Mouse (Mus musculus) lung, embryonic 14.5 days (tissue): Measurements from ENCODE around the gene Asna1. TPM values are rescaled to one million over a fixed set of nuclear protein-coding genes. Genes with fewer than 3 reads are reported as not detected.
A peak's percentile ranks its signal among the peaks of the same experiment; 100 is the strongest.

Experiments used
- ATAC-seq: fragments of 200-750 bp; cut with Nextera tagmentation; 2 replicates; pipeline ENCODE4 v1.8.0; 2017; ENCODE audit warnings: mild to moderate bottlenecking, moderate TSS enrichment, moderate library complexity; ENCODE audit not compliant: insufficient read depth
- DNase-seq: peaks from one replicate; pipeline ENCODE4 v3.0.0-alpha.2; 2015
- H3K27ac ChIP-seq: fragments of 300-500 bp; sonication (generic); 2 replicates; pipeline ENCODE4 v1.5.1; 2014; ENCODE audit warnings: low read depth, mild to moderate bottlenecking, moderate library complexity
- H3K27me3 ChIP-seq: fragments of 300-500 bp; sonication (generic); 2 replicates; pipeline ENCODE4 v1.6.1; 2014; ENCODE audit warnings: low read length, control low read depth; ENCODE audit not compliant: insufficient read depth
- H3K36me3 ChIP-seq: fragments of 300-500 bp; sonication (generic); 2 replicates; pipeline ENCODE4 v1.6.1; 2014; ENCODE audit warnings: control low read depth; ENCODE audit not compliant: insufficient read depth
- H3K4me1 ChIP-seq: fragments of 300-500 bp; sonication (generic); 2 replicates; pipeline ENCODE4 v1.6.1; 2014; ENCODE audit warnings: antibody characterized with exemption, control low read depth; ENCODE audit not compliant: insufficient read depth
- H3K4me2 ChIP-seq: fragments of 300-500 bp; sonication (generic); 2 replicates; pipeline ENCODE4 v1.6.1; 2014; ENCODE audit warnings: mild to moderate bottlenecking
- H3K4me3 ChIP-seq: fragments of 300-500 bp; sonication (generic); 2 replicates; pipeline ENCODE4 v1.5.1; 2014; ENCODE audit warnings: low read depth, low read length
- H3K9ac ChIP-seq: fragments of 300-500 bp; sonication (generic); 2 replicates; pipeline ENCODE4 v1.6.1; 2014
- H3K9me3 ChIP-seq: fragments of 300-500 bp; sonication (generic); 2 replicates; pipeline ENCODE4 v1.6.1; 2016; ENCODE audit warnings: low read depth, low read length, control low read depth
- CTCF ChIP-seq: IDR thresholded peaks from 2 replicates; pipeline ENCODE4 v1.5.1; 2016; ENCODE audit warnings: antibody characterized with exemption, low read depth
- WGBS: fragments of 180-500 bp; shearing (Covaris S2); extraction: QIAGEN DNeasy Blood & Tissue Kit; methylation state at CpG from one replicate; pipeline ENCODE4 v1.1.7; 2014; 5-methylcytosine and 5-hydroxymethylcytosine counted together
- polyA plus RNA-seq: library from polyadenylated mRNA; unstranded; fragments of >200 nt; fragmentation: Nextera tagmentation; extraction: Ambion mirVana; gene quantifications from 2 replicates; pipeline ENCODE4 v1.2.1, GENCODE M21; 2014

Asna1 gene
- polyA plus RNA-seq, 1 experiment from 2014 or later, result 98.0 TPM

GRCm38 (mm10) chr8:85043619-85044018 lies 18.5 kb upstream of the Asna1 start:
- Histone ChIP-seq H3K4me3 (no peak overlapping the region), H3K27ac (no peak overlapping the region), H3K9ac (no peak overlapping the region), H3K9me3 (no peaks in the 10 kb centered on the region), H3K36me3 (peaks cover 91% of the 10 kb centered on the region), H3K4me2 (no peak overlapping the region), H3K27me3 (no peaks in the 10 kb centered on the region), H3K4me1 (0 out of 2 replicates have a peak, but pooled peaks cover 3% of the 10 kb centered on the region)
- WGBS, result 89% methylated on average over 6 of the region's 6 CpGs
- no peak for DNase-seq
- no peak for ATAC-seq
- TF ChIP-seq CTCF, result no peak

- Histone ChIP-seq H3K4me1 (0 out of 2 replicates have a peak, but pooled peaks cover 16% of the 10 kb centered on the region), H3K9me3 (no peaks in the 10 kb centered on the region), H3K4me2 (peak overlapping the region; percentile 93), H3K4me3 (peak overlapping the region; percentile 83), H3K36me3 (peaks cover 44% of the 10 kb centered on the region), H3K27ac (peak overlapping the region; percentile 100), H3K9ac (peak overlapping the region; percentile 90), H3K27me3 (no peaks in the 10 kb centered on the region)
- DNase-seq (peak; percentile 63), ATAC-seq (peak; percentile 5)
- TF ChIP-seq CTCF, result no peak
- WGBS, result under 1% methylated on average over 57 of the region's 57 CpGs
These were observed 12.8 kb upstream of the Asna1 start for GRCm38 (mm10) chr8:85037681-85038531.

GRCm38 (mm10) chr8:85037366-85037680 lies 12.2 kb upstream of the Asna1 start:
- H3K27ac ChIP-seq, result peak overlapping the region; percentile 100
- H3K4me2 ChIP-seq, result peak overlapping the region; percentile 93
- peak; percentile 67 for ATAC-seq
- 0 out of 2 replicates have a peak, but pooled peaks cover 16% of the 10 kb centered on the region for H3K4me1 ChIP-seq
- TF ChIP-seq CTCF, result no peak
- H3K4me3 ChIP-seq, result peak overlapping the region; percentile 83
- H3K27me3 ChIP-seq, result no peaks in the 10 kb centered on the region
- WGBS, result 1% methylated on average over 14 of the region's 14 CpGs
- DNase-seq, result peak; percentile 71
- peaks cover 44% of the 10 kb centered on the region for H3K36me3 ChIP-seq
- peak overlapping the region; percentile 90 for H3K9ac ChIP-seq
- H3K9me3 ChIP-seq, result no peaks in the 10 kb centered on the region

- Histone ChIP-seq H3K9me3 (no peaks in the 10 kb centered on the region), H3K27me3 (no peaks in the 10 kb centered on the region), H3K36me3 (peaks cover 44% of the 10 kb centered on the region), H3K4me2 (peak within 1 kb of the TSS; percentile 93), H3K9ac (peak within 1 kb of the TSS; percentile 90), H3K4me3 (peak within 1 kb of the TSS; percentile 83), H3K27ac (peak within 1 kb of the TSS; percentile 100), H3K4me1 (0 out of 2 replicates have a peak, but pooled peaks cover 16% of the 10 kb centered on the region)
- ATAC-seq (peak; percentile 87), DNase-seq (peak; percentile 98)
- TF ChIP-seq CTCF, result no peak
- under 1% methylated on average over 59 of the region's 59 CpGs for WGBS
These were observed 11.8 kb upstream of the Asna1 start, which contains the start of gene Tnpo2 for GRCm38 (mm10) chr8:85036718-85037365. Tnpo2 (plus strand) TSS chr8:85036915.

GRCm38 (mm10) chr8:85036381-85036717 lies 11.3 kb upstream of the Asna1 start:
- TF ChIP-seq CTCF, result no peak
- Histone ChIP-seq H3K27ac (peak overlapping the region; percentile 100), H3K4me2 (peak overlapping the region; percentile 93), H3K9me3 (no peaks in the 10 kb centered on the region), H3K4me1 (0 out of 2 replicates have a peak, but pooled peaks cover 16% of the 10 kb centered on the region), H3K27me3 (no peaks in the 10 kb centered on the region), H3K9ac (peak overlapping the region; percentile 90), H3K4me3 (peak overlapping the region; percentile 83), H3K36me3 (peaks cover 44% of the 10 kb centered on the region)
- ATAC-seq (peak; percentile 22), DNase-seq (no peak)
- under 1% methylated on average over 9 of the region's 9 CpGs for WGBS

GRCm38 (mm10) chr8:85035728-85036310 lies 10.7 kb upstream of the Asna1 start:
- Histone ChIP-seq H3K4me1 (0 out of 2 replicates have a peak, but pooled peaks cover 16% of the 10 kb centered on the region), H3K9ac (peak overlapping the region; percentile 90), H3K27me3 (no peaks in the 10 kb centered on the region), H3K4me2 (peak overlapping the region; percentile 93), H3K4me3 (peak overlapping the region; percentile 83), H3K36me3 (peaks cover 43% of the 10 kb centered on the region), H3K9me3 (no peaks in the 10 kb centered on the region), H3K27ac (peak overlapping the region; percentile 100)
- peak; percentile 55 for DNase-seq
- ATAC-seq, result peak; percentile 9
- no peak for TF ChIP-seq CTCF
- WGBS, result under 1% methylated on average over 15 of the region's 15 CpGs
